Mouse (Mus musculus) liver, embryonic 12.5 days (tissue): ENCODE measurements around the gene Atp6v0b. TPM values are rescaled to one million over a fixed set of nuclear protein-coding genes. Genes with fewer than 3 reads are reported as not detected.
A peak's percentile ranks its signal among the peaks of the same experiment; 100 is the strongest.

Experiments
- ATAC-seq: fragments of 200-750 bp; cut with Nextera tagmentation; 2 replicates; pipeline ENCODE4 v1.8.0; 2017; ENCODE audit warnings: moderate number of reproducible peaks, mild to moderate bottlenecking, moderate library complexity
- H3K27ac ChIP-seq: fragments of 300-500 bp; sonication (generic); 2 replicates; pipeline ENCODE4 v1.5.1; 2016; ENCODE audit warnings: mild to moderate bottlenecking
- H3K27me3 ChIP-seq: fragments of 300-500 bp; sonication (generic); replicated peaks from 2 replicates; pipeline ENCODE4 v1.6.1; 2016; ENCODE audit warnings: mild to moderate bottlenecking, moderate library complexity
- H3K36me3 ChIP-seq: fragments of 300-500 bp; sonication (generic); 2 replicates; pipeline ENCODE4 v1.6.1; 2016; ENCODE audit warnings: mild to moderate bottlenecking, moderate library complexity
- H3K4me1 ChIP-seq: fragments of 300-500 bp; sonication (generic); 2 replicates; pipeline ENCODE4 v1.6.1; 2016
- H3K4me2 ChIP-seq: fragments of 300-500 bp; sonication (generic); 2 replicates; pipeline ENCODE4 v1.6.1; 2016; ENCODE audit warnings: mild to moderate bottlenecking, moderate library complexity
- H3K4me3 ChIP-seq: fragments of 300-500 bp; sonication (generic); 2 replicates; pipeline ENCODE4 v1.5.1; 2016; ENCODE audit warnings: mild to moderate bottlenecking, moderate library complexity
- H3K9ac ChIP-seq: fragments of 300-500 bp; sonication (generic); 2 replicates; pipeline ENCODE4 v1.6.1; 2016; ENCODE audit warnings: mild to moderate bottlenecking, moderate library complexity
- H3K9me3 ChIP-seq: fragments of 300-500 bp; sonication (generic); replicated peaks from 2 replicates; pipeline ENCODE4 v1.6.1; 2016; ENCODE audit warnings: mild to moderate bottlenecking, moderate library complexity
- WGBS: fragments of 180-500 bp; shearing (Covaris S2); methylation state at CpG from one replicate; pipeline ENCODE4 v1.1.7; 2016; ENCODE audit not compliant: insufficient replicate concordance; 5-methylcytosine and 5-hydroxymethylcytosine counted together
- polyA plus RNA-seq: library from polyadenylated mRNA; unstranded; fragments of >200 nt; fragmentation: Nextera tagmentation; extraction: Ambion mirVana; gene quantifications from 2 replicates; pipeline ENCODE4 v1.2.1, GENCODE M21; 2016

The Atp6v0b gene
- polyA plus RNA-seq, 1 experiment from 2014 or later = 180 TPM

GRCm38 (mm10) chr4:117847011-117847410 lies 40.1 kb downstream of the Atp6v0b start:
- H3K4me1 ChIP-seq = peaks cover 31% of the 10 kb centered on the region
- 85% methylated on average over 2 of the region's 2 CpGs for WGBS
- peaks cover 100% of the 10 kb centered on the region for H3K36me3 ChIP-seq
- H3K27ac ChIP-seq = peak overlapping the region; percentile 48; the same call in 1 of the 2 replicates
- H3K9me3 ChIP-seq = no peaks in the 10 kb centered on the region
- no peak overlapping the region for H3K4me3 ChIP-seq
- H3K27me3 ChIP-seq = 0 out of 2 replicates have a peak, but pooled peaks cover 12% of the 10 kb centered on the region
- no peak overlapping the region for H3K4me2 ChIP-seq
- H3K9ac ChIP-seq = peak overlapping the region; percentile 50; the same call in 1 of the 2 replicates
- ATAC-seq = no peak

GRCm38 (mm10) chr4:117846261-117846660 lies 40.9 kb downstream of the Atp6v0b start:
- WGBS = 93% methylated on average over 4 of the region's 4 CpGs
- no peak overlapping the region for H3K9ac ChIP-seq
- H3K4me2 ChIP-seq = no peak overlapping the region
- H3K27me3 ChIP-seq = 0 out of 2 replicates have a peak, but pooled peaks cover 12% of the 10 kb centered on the region
- ATAC-seq = no peak
- no peak overlapping the region for H3K4me3 ChIP-seq
- H3K27ac ChIP-seq = no peak overlapping the region
- H3K9me3 ChIP-seq = no peaks in the 10 kb centered on the region
- peaks cover 31% of the 10 kb centered on the region for H3K4me1 ChIP-seq
- H3K36me3 ChIP-seq = peaks cover 100% of the 10 kb centered on the region

GRCm38 (mm10) chr4:117845316-117845715 lies 41.8 kb downstream of the Atp6v0b start:
- 88% methylated on average over 11 of the region's 11 CpGs for WGBS
- Histone ChIP-seq H3K27me3 (0 out of 2 replicates have a peak, but pooled peaks cover 11% of the 10 kb centered on the region), H3K9ac (no peak overlapping the region; the same call in 1 of the 2 replicates), H3K4me1 (peaks cover 40% of the 10 kb centered on the region), H3K9me3 (no peaks in the 10 kb centered on the region), H3K4me2 (no peak overlapping the region), H3K4me3 (no peak overlapping the region), H3K27ac (no peak overlapping the region), H3K36me3 (peaks cover 100% of the 10 kb centered on the region)
- no peak for ATAC-seq

GRCm38 (mm10) chr4:117844467-117844866 lies 42.7 kb downstream of the Atp6v0b start:
- WGBS = 87% methylated on average over 5 of the region's 5 CpGs
- H3K4me1 ChIP-seq = peaks cover 49% of the 10 kb centered on the region
- no peaks in the 10 kb centered on the region for H3K9me3 ChIP-seq
- peaks cover 100% of the 10 kb centered on the region for H3K36me3 ChIP-seq
- H3K4me3 ChIP-seq = no peak overlapping the region
- 0 out of 2 replicates have a peak, but pooled peaks cover 5% of the 10 kb centered on the region for H3K27me3 ChIP-seq
- ATAC-seq = no peak
- H3K4me2 ChIP-seq = no peak overlapping the region
- no peak overlapping the region; the same call in 1 of the 2 replicates for H3K27ac ChIP-seq
- H3K9ac ChIP-seq = no peak overlapping the region

- Histone ChIP-seq H3K36me3 (peaks cover 100% of the 10 kb centered on the region), H3K9ac (no peak overlapping the region), H3K27ac (no peak overlapping the region), H3K27me3 (no peaks in the 10 kb centered on the region), H3K4me2 (no peak overlapping the region), H3K4me1 (peaks cover 54% of the 10 kb centered on the region), H3K9me3 (no peaks in the 10 kb centered on the region), H3K4me3 (no peak overlapping the region)
- ATAC-seq = no peak
- WGBS = 90% methylated on average over 5 of the region's 5 CpGs
Measured at GRCm38 (mm10) chr4:117843101-117843500, 44.0 kb downstream of the Atp6v0b start.

- WGBS = 81% methylated on average over 3 of the region's 3 CpGs
- H3K4me3 ChIP-seq = no peak overlapping the region
- H3K9me3 ChIP-seq = no peaks in the 10 kb centered on the region
- no peak overlapping the region for H3K4me2 ChIP-seq
- H3K4me1 ChIP-seq = peaks cover 55% of the 10 kb centered on the region
- no peak overlapping the region for H3K9ac ChIP-seq
- no peaks in the 10 kb centered on the region for H3K27me3 ChIP-seq
- peak overlapping the region; percentile 36; the same call in 1 of the 2 replicates for H3K27ac ChIP-seq
- no peak for ATAC-seq
- H3K36me3 ChIP-seq = peaks cover 99% of the 10 kb centered on the region
Measured at GRCm38 (mm10) chr4:117841566-117841965, 45.6 kb downstream of the Atp6v0b start.

- ATAC-seq = no peak
- Histone ChIP-seq H3K4me2 (no peak overlapping the region), H3K4me3 (no peak overlapping the region), H3K27me3 (no peaks in the 10 kb centered on the region), H3K9ac (0 out of 2 replicates have a peak overlapping the region, but pooled peaks have one; percentile 10), H3K9me3 (no peaks in the 10 kb centered on the region), H3K4me1 (peaks cover 52% of the 10 kb centered on the region), H3K27ac (0 out of 2 replicates have a peak overlapping the region, but pooled peaks have one; percentile 45), H3K36me3 (peaks cover 91% of the 10 kb centered on the region)
- 94% methylated on average over 5 of the region's 5 CpGs for WGBS
Measured at GRCm38 (mm10) chr4:117840821-117841220, 46.3 kb downstream of the Atp6v0b start.

- Histone ChIP-seq H3K27ac (peak overlapping the region; percentile 66), H3K4me2 (peak overlapping the region; percentile 93), H3K27me3 (no peaks in the 10 kb centered on the region), H3K4me3 (no peak overlapping the region), H3K9ac (peak overlapping the region; percentile 44; the same call in 1 of the 2 replicates), H3K36me3 (peaks cover 77% of the 10 kb centered on the region), H3K9me3 (no peaks in the 10 kb centered on the region), H3K4me1 (peaks cover 57% of the 10 kb centered on the region)
- 84% methylated on average over 6 of the region's 6 CpGs for WGBS
- no peak for ATAC-seq
Measured at GRCm38 (mm10) chr4:117839366-117839765, 47.8 kb downstream of the Atp6v0b start.

GRCm38 (mm10) chr4:117837271-117837670 lies 49.9 kb downstream of the Atp6v0b start:
- 59% methylated on average over 4 of the region's 4 CpGs for WGBS
- Histone ChIP-seq H3K4me2 (peak overlapping the region; percentile 93), H3K4me3 (peak overlapping the region; percentile 93), H3K27ac (peak overlapping the region; percentile 98), H3K27me3 (no peaks in the 10 kb centered on the region), H3K9ac (peak overlapping the region; percentile 97), H3K36me3 (peaks cover 56% of the 10 kb centered on the region), H3K9me3 (no peaks in the 10 kb centered on the region), H3K4me1 (peaks cover 78% of the 10 kb centered on the region)
- ATAC-seq = no peak

GRCm38 (mm10) chr4:117836204-117836767 lies 50.8 kb downstream of the Atp6v0b start:
- peak overlapping the region; percentile 98 for H3K27ac ChIP-seq
- peak overlapping the region; percentile 93 for H3K4me3 ChIP-seq
- 2% methylated on average over 37 of the region's 48 CpGs for WGBS
- H3K4me1 ChIP-seq = peaks cover 84% of the 10 kb centered on the region
- no peaks in the 10 kb centered on the region for H3K27me3 ChIP-seq
- H3K9me3 ChIP-seq = no peaks in the 10 kb centered on the region
- peak; percentile 79 for ATAC-seq
- peak overlapping the region; percentile 93 for H3K4me2 ChIP-seq
- H3K9ac ChIP-seq = peak overlapping the region; percentile 97
- peaks cover 46% of the 10 kb centered on the region for H3K36me3 ChIP-seq

GRCm38 (mm10) chr4:117835531-117836111 lies 51.5 kb downstream of the Atp6v0b start:
- under 1% methylated on average over 60 of the region's 60 CpGs for WGBS
- Histone ChIP-seq H3K27ac (peak overlapping the region; percentile 98), H3K36me3 (peaks cover 39% of the 10 kb centered on the region), H3K9me3 (no peaks in the 10 kb centered on the region), H3K9ac (peak overlapping the region; percentile 97), H3K4me3 (peak overlapping the region; percentile 93), H3K27me3 (no peaks in the 10 kb centered on the region), H3K4me1 (peaks cover 84% of the 10 kb centered on the region), H3K4me2 (peak overlapping the region; percentile 93)
- peak; percentile 55 for ATAC-seq

- no peaks in the 10 kb centered on the region for H3K9me3 ChIP-seq
- no peaks in the 10 kb centered on the region for H3K27me3 ChIP-seq
- peak overlapping the region; percentile 93 for H3K4me2 ChIP-seq
- H3K9ac ChIP-seq = peak overlapping the region; percentile 97
- H3K4me1 ChIP-seq = peaks cover 84% of the 10 kb centered on the region
- peak; percentile 44 for ATAC-seq
- WGBS = 2% methylated on average over 36 of the region's 36 CpGs
- H3K4me3 ChIP-seq = peak overlapping the region; percentile 93
- H3K27ac ChIP-seq = peak overlapping the region; percentile 98
- H3K36me3 ChIP-seq = peaks cover 33% of the 10 kb centered on the region
Measured at GRCm38 (mm10) chr4:117834845-117835530, 52.1 kb downstream of the Atp6v0b start.
